Mouse (Mus musculus): ENCODE data around the gene Galp.

GRCm38 (mm10) chr7:6258232-6259220, 61.6 kb downstream of the Galp start:
- TF ChIP-seq CTCF (IDR thresholded peaks at IDR 0.05; ENCODE audit: low read depth): no peak
- TF ChIP-seq EP300 (optimal IDR thresholded peaks at IDR 0.05): no peak
